Mouse (Mus musculus): ENCODE measurements around the gene Tnr. TPM values are rescaled to one million over a fixed set of nuclear protein-coding genes. Genes with fewer than 3 reads are reported as not detected.
"Not testable (repeated sequence)": the region's sequence is repeated elsewhere in the genome, so short reads cannot be mapped to it uniquely, and the experiment has no call there.

Gene Tnr
- polyA plus RNA-seq, 1 experiment from 2014 or later, result 0.47 TPM

DNA sequence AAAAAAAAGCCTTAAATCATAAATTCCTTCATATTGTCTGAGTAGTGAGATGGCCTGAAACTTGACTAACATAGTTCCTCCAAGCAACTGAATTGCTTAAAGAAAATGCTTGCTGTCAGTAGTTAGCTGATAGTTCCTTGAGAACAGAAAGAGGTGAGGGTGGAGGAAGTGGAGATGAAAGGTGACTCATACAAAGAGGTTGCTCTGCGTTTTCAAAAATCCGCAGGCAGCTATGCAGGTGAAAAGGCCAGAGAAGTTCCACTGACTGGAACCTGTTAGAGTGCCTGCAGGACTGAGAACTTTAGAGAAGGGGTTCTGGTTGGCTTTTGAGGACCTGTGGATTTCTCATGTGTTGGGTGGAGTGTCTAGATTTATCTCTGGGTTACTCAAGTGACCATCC lies 414.9 kb downstream of the Tnr start:
- no peaks in the 10 kb centered on the region for H3K27me3 ChIP-seq (replicated peaks; ENCODE audit: control insufficient read depth, insufficient read depth, low read length)
- no peak overlapping the region for H3K4me2 ChIP-seq (replicated peaks; ENCODE audit: low read depth)
- H3K4me3 ChIP-seq (ENCODE audit: low read depth, low read length), result no peak overlapping the region
- H3K9ac ChIP-seq (ENCODE audit: low read depth, low read length), result no peak overlapping the region
- TF ChIP-seq CTCF (IDR thresholded peaks at IDR 0.05; ENCODE audit: low read depth), result no peak
- H3K4me1 ChIP-seq (replicated peaks; ENCODE audit: control insufficient read depth, insufficient read depth, low read length), result no peaks in the 10 kb centered on the region
- no peak for ATAC-seq
- WGBS, result 83% methylated on average over 2 of the region's 2 CpGs
- no peaks in the 10 kb centered on the region for H3K9me3 ChIP-seq (ENCODE audit: control insufficient read depth)
- H3K36me3 ChIP-seq (ENCODE audit: control insufficient read depth, insufficient read depth), result no peaks in the 10 kb centered on the region
- H3K27ac ChIP-seq (ENCODE audit: low read depth, low read length), result no peak overlapping the region

DNA sequence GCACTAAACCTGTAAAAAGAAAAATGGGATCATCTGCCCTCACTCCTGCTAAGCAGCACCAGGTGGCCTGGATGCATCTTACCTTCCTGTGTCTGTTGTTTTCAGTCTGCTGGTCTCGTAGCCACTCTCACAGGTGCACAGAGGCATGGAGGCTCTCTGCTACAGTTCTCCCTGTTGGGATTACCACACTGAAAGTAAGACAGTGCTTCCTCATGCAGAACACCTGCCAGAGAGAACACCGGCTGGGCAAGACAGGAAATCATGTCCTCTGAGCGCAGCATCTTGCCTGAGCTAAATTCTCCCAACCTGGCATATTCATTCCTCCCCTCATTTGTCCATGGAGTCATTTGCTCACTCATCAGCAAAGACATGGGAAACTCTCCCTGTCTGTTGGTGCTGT lies 415.8 kb downstream of the Tnr start:
- 86% methylated on average over 3 of the region's 3 CpGs for WGBS
- Histone ChIP-seq H3K4me3 (ENCODE audit: low read depth, low read length) (no peak overlapping the region), H3K36me3 (ENCODE audit: control insufficient read depth, insufficient read depth) (no peaks in the 10 kb centered on the region), H3K9ac (ENCODE audit: low read depth, low read length) (no peak overlapping the region), H3K27me3 (replicated peaks; ENCODE audit: control insufficient read depth, insufficient read depth, low read length) (no peaks in the 10 kb centered on the region), H3K27ac (ENCODE audit: low read depth, low read length) (no peak overlapping the region), H3K4me2 (replicated peaks; ENCODE audit: low read depth) (no peak overlapping the region), H3K4me1 (replicated peaks; ENCODE audit: control insufficient read depth, insufficient read depth, low read length) (no peaks in the 10 kb centered on the region), H3K9me3 (ENCODE audit: control insufficient read depth) (no peaks in the 10 kb centered on the region)
- no peak for TF ChIP-seq CTCF (IDR thresholded peaks at IDR 0.05; ENCODE audit: low read depth)
- no peak for ATAC-seq

DNA sequence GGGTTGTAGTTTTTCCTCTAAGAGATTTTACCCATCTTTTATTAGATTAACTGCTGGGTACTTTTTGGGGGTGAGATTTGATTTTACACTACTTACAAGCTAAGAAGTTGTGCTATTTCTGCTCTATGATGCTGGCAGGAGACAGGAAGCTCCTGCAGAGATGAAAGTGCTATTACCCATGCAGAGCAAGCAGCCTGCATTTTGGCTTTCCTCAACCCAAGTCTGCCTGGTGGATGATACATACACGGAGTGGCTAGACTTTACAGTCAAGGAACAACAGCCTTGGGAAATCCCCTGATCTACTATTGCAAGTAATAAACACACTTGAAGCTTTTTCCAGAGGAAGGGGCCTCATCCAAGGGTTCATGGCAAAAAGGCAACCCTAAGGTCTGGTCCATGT lies 430.0 kb downstream of the Tnr start:
- whole genome bisulfite sequencing, result 32% methylated on average over 1 of the region's 1 CpGs
- Histone ChIP-seq H3K9me3 (ENCODE audit: control insufficient read depth) (no peaks in the 10 kb centered on the region), H3K27ac (ENCODE audit: low read depth, low read length) (no peak overlapping the region), H3K27me3 (replicated peaks; ENCODE audit: control insufficient read depth, insufficient read depth, low read length) (no peaks in the 10 kb centered on the region), H3K4me1 (replicated peaks; ENCODE audit: control insufficient read depth, insufficient read depth, low read length) (no peaks in the 10 kb centered on the region), H3K4me2 (replicated peaks; ENCODE audit: low read depth) (no peak overlapping the region), H3K36me3 (ENCODE audit: control insufficient read depth, insufficient read depth) (no peaks in the 10 kb centered on the region), H3K4me3 (ENCODE audit: low read depth, low read length) (no peak overlapping the region), H3K9ac (ENCODE audit: low read depth, low read length) (no peak overlapping the region)
- no peak for ATAC-seq
- TF ChIP-seq CTCF (IDR thresholded peaks at IDR 0.05; ENCODE audit: low read depth), result no peak

DNA sequence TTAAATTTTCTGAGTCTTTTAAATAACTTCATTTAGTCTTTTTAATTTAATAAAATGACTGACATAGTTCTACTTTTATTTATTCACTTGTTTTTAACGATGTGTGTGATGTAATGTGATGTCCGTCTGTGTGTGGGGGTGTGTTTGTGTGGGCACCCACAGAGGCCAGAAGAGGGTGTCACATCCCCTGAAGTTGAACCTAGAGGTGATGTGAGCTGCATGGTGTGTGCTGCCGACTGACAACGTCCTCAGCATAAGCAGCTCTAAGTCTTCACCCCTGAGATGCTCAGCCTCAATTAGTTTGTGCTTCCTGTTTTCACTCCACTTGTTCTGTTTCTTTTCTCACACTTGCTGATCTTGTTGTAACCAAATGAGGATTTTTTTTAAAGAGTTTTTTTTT lies 439.8 kb downstream of the Tnr start:
- 77% methylated on average over 4 of the region's 4 CpGs for WGBS

DNA sequence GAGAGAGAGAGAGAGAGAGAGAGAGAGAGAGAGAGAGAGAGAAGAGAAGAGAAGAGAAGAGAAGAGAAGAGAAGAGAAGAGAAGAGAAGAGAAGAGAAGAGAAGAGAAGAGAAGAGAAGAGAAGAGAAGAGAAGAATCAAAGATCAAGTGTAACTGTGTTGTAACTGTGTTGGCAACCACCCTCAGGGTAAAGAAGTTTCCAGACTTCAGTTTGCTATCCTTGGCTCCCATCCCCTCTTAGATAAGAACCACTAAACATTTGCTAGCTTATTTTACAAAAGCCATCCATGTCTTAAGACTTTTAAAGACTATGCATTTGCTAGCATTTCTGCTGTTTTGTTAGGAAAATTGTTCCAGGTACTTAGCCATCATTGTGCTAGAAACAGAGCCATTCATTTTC lies 442.7 kb downstream of the Tnr start:
- not testable (repeated sequence) for H3K9ac ChIP-seq (ENCODE audit: low read depth, low read length); ATAC-seq; H3K27ac ChIP-seq (ENCODE audit: low read depth, low read length); H3K27me3 ChIP-seq (replicated peaks; ENCODE audit: control insufficient read depth, insufficient read depth, low read length); H3K4me1 ChIP-seq (replicated peaks; ENCODE audit: control insufficient read depth, insufficient read depth, low read length); H3K36me3 ChIP-seq (ENCODE audit: control insufficient read depth, insufficient read depth); H3K9me3 ChIP-seq (ENCODE audit: control insufficient read depth); H3K4me2 ChIP-seq (replicated peaks; ENCODE audit: low read depth); H3K4me3 ChIP-seq (ENCODE audit: low read depth, low read length)

More for the DNA sequence above, 439.8 kb downstream of the Tnr start:
- TF ChIP-seq CTCF (IDR thresholded peaks at IDR 0.05; ENCODE audit: low read depth), result no peak
- Histone ChIP-seq H3K4me2 (replicated peaks; ENCODE audit: low read depth) (no peak overlapping the region), H3K36me3 (ENCODE audit: control insufficient read depth, insufficient read depth) (no peaks in the 10 kb centered on the region), H3K4me3 (ENCODE audit: low read depth, low read length) (no peak overlapping the region), H3K27ac (ENCODE audit: low read depth, low read length) (no peak overlapping the region), H3K27me3 (replicated peaks; ENCODE audit: control insufficient read depth, insufficient read depth, low read length) (no peaks in the 10 kb centered on the region), H3K9ac (ENCODE audit: low read depth, low read length) (no peak overlapping the region), H3K9me3 (ENCODE audit: control insufficient read depth) (no peaks in the 10 kb centered on the region), H3K4me1 (replicated peaks; ENCODE audit: control insufficient read depth, insufficient read depth, low read length) (no peaks in the 10 kb centered on the region)
- ATAC-seq, result no peak

DNA sequence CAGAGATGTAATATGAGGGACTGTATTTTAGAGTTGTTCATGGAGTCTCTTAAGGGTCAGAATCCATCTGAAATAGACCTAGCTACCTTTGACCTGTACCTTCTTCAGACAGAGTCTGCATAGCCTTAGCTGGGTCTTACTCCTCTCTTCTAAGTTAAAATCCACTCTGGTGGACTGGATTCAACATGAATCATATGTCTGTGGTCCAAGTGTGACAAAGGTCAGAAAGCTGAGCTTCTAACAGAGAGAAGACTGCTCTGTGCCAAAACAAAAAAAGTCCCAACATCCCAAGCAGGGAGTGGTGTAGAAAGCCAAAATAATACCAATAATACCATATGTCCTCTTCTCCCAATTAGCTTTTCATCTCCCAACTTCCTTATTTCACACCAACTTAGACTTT lies 444.8 kb downstream of the Tnr start:
- no peak for TF ChIP-seq CTCF (IDR thresholded peaks at IDR 0.05; ENCODE audit: low read depth)
- H3K4me3 ChIP-seq (ENCODE audit: low read depth, low read length), result no peak overlapping the region
- no peaks in the 10 kb centered on the region for H3K9me3 ChIP-seq (ENCODE audit: control insufficient read depth)
- no peak overlapping the region for H3K4me2 ChIP-seq (replicated peaks; ENCODE audit: low read depth)
- H3K27me3 ChIP-seq (replicated peaks; ENCODE audit: control insufficient read depth, insufficient read depth, low read length), result no peaks in the 10 kb centered on the region
- no peak overlapping the region for H3K9ac ChIP-seq (ENCODE audit: low read depth, low read length)
- H3K36me3 ChIP-seq (ENCODE audit: control insufficient read depth, insufficient read depth), result no peaks in the 10 kb centered on the region
- ATAC-seq, result no peak
- H3K27ac ChIP-seq (ENCODE audit: low read depth, low read length), result no peak overlapping the region
- no peaks in the 10 kb centered on the region for H3K4me1 ChIP-seq (replicated peaks; ENCODE audit: control insufficient read depth, insufficient read depth, low read length)

DNA sequence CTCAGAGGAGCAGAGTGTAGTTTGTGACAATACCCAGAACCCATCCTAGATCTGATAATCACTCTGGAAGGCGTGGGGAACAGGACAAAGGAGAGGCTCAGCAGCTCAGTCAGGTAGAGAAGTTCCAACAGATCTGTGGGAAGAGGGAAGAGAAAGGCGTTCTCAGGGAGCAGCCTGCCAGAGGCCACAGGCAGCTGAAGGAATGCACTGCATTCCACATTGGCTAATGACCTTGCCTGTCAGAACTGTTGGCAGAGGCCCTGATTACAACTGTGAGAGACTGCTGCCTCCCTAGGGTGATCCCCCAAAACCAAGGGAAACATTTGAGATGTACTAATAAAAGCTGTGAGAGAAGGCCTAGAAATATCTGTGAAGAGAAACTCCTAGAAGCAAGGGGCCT lies 454.2 kb downstream of the Tnr start:
- no peaks in the 10 kb centered on the region for H3K4me1 ChIP-seq (replicated peaks; ENCODE audit: control insufficient read depth, insufficient read depth, low read length)
- H3K4me2 ChIP-seq (replicated peaks; ENCODE audit: low read depth), result no peak overlapping the region
- WGBS, result 42% methylated on average over 2 of the region's 2 CpGs
- H3K9me3 ChIP-seq (ENCODE audit: control insufficient read depth), result no peaks in the 10 kb centered on the region
- H3K27ac ChIP-seq (ENCODE audit: low read depth, low read length), result no peak overlapping the region
- no peaks in the 10 kb centered on the region for H3K27me3 ChIP-seq (replicated peaks; ENCODE audit: control insufficient read depth, insufficient read depth, low read length)
- no peaks in the 10 kb centered on the region for H3K36me3 ChIP-seq (ENCODE audit: control insufficient read depth, insufficient read depth)
- TF ChIP-seq CTCF (IDR thresholded peaks at IDR 0.05; ENCODE audit: low read depth), result no peak
- no peak for ATAC-seq
- no peak overlapping the region for H3K9ac ChIP-seq (ENCODE audit: low read depth, low read length)
- no peak overlapping the region for H3K4me3 ChIP-seq (ENCODE audit: low read depth, low read length)

Data from intestine, postnatal 0 days (tissue).